Mouse (Mus musculus) kidney, adult 9 months (tissue): ENCODE measurements around the gene C8g.

Source experiments
- DNase-seq: peaks from one replicate; pipeline ENCODE4 v3.0.0; 2022

Gene C8g

DNA sequence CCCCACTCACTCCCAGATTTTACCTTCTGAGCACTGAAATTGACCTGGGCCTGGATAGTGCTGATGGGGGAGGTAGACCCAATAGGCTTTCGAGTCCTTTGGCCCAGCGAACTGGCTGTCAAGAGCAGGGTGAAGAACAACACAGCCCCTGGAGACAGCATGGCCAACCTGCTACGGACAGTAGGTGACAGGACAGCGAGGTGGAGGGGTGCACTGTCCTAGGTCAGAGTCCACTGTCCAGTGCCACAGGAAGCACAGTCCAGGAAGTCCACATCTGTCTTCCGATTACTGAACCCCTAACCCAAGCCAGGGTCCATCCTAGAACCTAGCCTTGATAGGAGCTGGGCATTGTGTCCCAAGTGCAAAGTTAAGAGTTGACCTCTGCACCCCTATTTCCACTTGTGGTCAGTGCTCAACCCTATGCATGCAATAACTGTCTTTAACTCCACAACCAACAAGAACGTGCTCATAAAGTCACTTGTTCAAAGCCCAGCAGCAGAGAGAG is 1.4 kb downstream of the C8g start:
- DNase-seq = no peak

DNA sequence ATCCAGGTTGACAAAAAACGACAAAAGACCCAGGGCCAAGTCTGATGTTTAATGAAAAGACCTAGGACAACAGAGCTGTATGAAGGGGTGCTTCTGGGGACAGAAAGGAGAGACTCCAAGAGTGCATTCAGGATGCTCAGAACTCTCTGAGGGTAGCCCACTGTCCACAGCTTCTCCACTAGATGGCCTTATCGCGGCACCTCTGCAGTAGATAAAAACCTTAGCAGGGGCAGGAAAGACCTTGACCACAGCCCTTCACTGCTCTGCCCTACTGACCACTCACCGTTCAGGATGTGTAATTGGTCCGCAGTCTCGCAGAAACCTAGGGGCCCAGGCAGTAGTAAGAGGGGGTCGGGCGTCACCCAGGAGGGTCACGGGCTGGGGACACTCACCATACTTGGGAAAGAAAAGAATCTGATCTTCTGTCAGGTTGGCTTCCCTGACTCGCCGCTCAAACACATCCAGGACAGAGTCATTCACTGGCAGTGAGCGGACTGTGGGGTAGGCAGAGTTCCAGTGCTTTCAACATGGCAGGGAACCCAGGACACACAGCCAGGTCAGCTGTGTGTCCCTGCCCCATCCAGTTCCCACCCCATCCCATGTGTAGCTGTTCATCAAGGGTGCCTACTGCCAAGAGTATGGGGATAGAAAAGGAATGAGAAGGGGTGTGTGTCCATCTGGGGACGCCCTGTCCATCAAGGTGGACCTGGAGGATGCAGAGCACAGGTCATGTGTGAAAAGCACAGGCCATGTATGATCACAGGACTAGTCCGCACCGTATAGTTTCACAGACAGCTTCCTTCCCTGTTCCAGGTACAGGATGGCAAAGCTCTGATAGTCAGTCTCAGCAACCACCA is 2.7 kb downstream of the C8g start:
- DNase-seq = no peak

DNA sequence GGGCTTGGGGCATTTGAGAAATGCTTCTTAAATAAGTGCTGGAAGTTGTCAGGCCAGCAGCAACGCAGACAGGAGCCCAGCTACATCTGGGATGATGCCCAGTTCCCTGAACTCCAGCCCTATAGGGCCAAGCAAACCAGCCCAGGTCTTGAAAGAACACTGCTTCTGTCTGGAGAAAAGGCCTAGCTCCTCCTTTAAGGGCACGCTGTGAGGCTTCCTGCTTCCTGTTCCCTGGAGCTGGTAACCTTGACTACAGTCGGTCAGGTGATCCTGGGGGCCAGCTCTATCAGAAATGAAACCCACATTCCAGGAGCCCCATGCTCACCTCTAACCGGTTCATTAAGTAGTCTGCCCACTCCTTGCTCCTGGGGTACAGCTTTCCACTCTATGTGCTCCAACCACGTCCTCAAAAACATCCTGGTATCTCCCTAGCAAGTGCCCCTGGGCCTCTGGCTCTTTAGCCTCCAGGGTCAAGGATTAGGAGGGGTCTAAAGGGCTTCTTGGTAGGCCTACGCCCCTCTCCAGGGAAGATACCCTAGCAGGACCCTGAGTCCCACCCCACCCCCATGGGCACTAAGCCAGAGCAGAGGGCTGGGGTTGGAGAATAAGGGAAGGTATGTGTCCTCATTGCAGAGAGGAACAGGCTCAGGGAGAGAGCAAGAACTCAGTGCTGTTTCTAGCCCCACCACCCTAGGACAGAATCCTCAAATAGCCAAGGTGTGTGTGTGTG is 3.5 kb downstream of the C8g start:
- DNase-seq = peak; percentile 27

DNA sequence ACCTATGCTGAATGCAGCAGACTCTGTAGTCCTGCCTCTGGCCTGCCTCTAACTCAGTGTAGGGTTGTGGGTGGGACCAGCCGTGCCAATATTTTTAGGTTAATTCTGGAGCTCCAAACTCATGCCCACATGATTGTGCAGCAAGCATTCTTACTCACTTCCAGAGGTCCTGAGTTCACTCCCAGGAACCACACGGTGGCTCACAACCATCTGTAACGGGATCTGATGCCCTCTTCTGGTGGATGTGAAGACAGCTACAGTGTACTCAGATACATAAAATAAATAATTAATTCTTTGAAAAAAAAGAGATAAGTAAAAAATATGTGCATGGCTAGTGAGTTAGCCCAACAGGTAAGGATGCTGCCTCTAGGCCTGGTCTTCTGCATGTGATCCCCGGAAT is 5.1 kb downstream of the C8g start:
- peak; percentile 58 for DNase-seq

DNA sequence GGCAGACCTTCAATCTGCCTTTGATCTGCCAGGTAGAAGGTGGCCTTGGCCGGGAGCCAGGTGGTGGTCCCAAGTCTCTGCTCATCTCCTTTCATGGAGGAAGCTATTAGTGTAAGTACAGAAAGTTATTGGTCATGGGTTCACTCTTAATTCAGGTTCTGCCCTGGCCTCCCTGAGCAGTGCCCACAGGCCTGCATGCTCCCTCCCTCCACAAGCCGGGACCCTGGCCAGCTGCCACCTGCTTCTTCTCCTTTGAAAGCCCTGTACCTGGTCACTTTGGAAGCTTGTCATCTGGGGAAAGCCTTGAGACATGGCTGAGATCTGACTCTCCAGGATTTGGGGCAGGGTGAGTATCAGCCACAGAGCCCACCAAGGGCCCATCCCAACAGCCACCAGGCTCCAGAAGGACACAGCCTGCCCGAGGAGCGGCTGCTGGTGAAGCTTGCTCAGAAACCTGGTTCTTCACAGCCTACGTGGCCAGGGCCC is 8.0 kb downstream of the C8g start, which contains the start of gene Lcn12:
Lcn12 (minus strand) TSS at position 436 of the 486 bp plus-strand sequence.
- DNase-seq = no peak

DNA sequence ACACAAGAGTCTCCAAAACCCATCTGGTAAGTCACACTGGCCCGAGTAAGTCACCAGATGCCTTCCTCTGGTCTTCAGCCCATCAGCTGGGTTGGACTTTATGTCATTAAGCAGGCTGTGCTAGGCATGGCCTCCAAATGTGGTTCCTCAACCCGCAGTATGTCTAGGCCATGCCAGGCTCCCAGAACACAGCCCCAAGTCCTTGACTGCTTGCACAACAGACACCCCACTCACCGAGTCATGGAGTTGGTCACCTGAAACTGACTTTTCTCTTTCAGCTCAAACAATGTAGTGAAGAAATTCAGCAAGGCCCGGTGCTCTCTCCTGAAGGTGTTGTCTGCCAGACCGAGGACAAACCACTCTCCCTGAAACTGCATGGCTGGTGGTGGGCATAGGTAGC is 8.5 kb downstream of the C8g start:
- DNase-seq = no peak

DNA sequence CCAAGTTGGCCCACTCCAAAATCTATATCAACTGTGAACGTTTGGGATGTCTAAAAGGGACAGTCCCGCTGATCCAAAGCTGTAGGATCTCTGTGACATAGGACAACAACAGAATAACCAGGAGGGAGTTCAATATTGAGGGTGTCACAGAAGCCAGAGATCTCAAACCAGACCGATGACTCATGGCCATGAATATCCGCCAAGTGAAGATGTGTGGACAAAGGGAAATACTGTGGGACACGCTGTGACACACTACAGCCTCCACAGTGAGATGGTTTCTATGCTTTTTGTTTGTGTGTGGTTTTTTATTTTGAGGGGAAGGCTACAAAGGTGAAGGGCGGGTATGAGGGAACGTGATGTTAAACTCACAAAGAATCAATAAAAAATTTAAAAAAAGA is 12.8 kb downstream of the C8g start:
- DNase-seq = no peak

DNA sequence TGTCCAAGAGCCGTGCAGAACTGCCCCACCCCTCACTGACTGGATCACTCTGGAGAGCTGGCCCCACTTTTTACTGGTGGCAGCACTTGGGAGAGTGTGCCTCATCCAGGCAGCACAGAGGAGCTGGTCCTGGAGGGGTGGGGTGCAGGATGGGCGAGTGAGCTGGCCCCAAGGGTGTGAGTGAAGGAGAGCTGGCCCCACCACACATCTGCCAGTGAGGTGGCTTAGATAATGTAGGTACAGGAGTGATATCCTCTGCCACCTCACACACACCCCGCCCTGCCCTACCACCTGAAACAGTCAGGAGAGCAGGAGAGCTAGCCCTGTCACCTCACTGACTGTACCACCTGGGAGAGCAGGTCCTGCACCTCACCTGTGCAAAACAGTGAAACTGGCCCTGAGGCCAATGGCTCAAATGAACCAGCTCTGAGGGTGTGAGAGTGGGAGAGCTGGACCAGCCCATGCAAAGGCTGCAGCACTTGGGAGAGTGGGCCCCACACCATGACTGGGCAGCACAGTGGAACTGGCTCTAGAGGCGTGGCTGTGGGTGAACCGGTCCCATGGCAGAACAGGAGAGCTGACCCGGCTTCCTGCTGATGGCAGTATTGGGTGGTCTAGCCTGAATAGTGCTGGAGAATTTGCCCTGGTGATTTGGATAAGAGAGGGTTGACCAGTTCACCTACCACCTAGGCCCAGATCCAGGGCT is 13.4 kb downstream of the C8g start:
- DNase-seq = no peak

DNA sequence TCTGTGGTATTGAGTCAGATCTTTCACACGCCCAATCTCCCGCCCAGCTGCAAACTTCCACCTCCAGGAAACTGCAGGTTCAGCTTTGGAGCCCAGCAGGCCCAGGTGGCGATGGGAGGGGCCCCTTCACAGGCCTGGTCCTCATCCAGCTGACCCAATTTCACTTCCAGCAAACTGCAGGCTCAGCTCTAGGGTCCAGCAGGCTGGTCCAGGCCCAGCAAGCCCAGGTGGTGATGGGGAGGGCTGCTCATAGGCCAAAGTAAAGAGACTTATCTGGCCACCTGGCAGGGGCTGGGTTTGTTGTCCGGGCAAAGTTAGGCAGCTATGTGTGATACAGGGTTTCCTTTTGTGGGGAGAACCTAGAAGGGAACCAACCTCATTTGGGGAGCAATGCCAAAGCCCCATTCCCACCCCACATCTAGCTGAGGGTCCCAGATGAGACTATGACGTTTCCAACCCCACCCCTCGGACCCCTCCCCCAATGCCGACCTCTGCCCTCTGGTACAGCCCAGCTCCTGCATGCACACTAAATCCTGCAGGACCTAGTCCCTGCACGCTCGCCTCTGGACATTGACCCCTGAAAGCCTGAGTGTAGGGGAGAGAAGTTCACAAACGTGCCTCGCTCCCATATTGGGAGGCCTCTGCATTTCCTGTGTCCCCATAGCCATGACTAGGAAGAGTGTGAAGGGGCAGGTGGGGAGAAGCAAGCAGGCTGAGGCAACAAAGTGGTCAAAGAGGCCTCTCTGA is 16.4 kb downstream of the C8g start:
- DNase-seq = peak; percentile 74

DNA sequence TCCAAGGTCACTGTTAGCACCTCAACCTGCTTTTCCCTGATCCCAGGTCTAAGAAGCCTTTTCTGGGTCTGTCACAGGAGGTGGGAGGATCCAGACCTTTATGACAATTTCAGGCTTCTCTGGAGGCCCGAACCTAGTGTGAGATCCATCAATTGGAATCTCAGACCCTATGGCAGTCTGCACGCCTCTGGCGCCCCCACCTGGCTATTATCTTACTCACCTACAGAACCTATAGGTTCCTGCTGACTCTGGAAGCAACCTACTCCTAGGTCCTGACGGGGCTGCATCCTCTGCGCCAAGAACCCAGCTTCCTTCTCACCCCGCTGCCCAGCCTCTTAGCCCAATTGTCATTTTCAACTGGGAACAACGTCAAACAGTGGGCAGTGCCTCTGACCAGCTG is 18.6 kb downstream of the C8g start:
- peak; percentile 51 for DNase-seq

DNA sequence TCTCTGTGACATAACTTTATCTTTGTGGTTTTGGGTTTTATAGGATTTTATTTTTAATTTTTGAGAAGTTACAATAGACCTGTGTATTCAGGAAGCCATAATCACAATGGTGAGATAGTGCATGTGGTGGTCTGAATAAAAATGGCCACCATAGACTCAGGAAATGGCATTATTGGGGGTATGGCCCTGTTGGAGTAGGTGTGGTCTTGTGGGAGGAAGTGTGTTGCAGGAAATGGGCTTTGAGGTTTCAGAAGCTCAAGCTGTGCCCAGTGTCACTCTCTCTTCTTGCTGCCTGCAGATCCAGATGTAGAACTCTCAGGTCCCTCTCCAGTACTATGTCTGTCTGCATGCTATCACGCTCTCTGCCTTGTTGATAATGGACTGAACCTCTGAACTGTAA is 21.0 kb downstream of the C8g start:
- DNase-seq = no peak

DNA sequence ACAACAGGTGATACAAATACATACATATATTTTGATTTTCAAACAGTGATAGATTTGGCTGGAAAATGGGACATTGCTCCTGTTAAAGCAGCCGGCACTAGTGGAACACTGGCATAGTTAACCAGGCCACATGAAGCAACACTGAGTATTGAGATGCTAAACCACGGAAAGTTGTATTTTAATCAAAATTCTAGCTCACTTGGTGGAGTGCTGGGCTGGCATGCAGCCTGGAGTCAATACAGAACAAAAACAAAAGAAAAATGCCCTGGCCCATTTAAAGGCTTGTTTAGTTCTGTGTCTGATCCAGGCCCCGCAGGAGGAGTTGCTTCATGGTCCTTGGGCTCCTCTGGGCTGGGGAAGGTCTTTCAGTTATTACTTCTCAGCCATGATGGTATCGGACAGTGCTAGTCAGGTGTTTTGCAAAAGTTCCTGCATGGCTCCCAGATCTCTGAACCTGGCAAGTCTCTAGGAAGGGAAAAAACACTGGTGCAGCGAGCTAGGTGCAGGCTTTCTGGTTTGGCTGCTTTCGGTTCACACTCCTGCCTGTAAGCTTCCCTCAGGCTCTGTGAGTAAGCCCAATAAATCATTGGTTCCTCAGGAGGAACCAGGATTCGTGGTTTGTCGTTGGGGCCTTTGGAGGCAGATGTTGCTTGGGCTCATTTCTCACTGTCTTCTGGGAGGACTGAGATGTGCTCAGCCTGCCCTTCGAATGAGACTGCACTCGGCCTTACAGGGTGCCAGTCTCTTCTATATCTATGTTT is 21.8 kb downstream of the C8g start:
- no peak for DNase-seq

DNA sequence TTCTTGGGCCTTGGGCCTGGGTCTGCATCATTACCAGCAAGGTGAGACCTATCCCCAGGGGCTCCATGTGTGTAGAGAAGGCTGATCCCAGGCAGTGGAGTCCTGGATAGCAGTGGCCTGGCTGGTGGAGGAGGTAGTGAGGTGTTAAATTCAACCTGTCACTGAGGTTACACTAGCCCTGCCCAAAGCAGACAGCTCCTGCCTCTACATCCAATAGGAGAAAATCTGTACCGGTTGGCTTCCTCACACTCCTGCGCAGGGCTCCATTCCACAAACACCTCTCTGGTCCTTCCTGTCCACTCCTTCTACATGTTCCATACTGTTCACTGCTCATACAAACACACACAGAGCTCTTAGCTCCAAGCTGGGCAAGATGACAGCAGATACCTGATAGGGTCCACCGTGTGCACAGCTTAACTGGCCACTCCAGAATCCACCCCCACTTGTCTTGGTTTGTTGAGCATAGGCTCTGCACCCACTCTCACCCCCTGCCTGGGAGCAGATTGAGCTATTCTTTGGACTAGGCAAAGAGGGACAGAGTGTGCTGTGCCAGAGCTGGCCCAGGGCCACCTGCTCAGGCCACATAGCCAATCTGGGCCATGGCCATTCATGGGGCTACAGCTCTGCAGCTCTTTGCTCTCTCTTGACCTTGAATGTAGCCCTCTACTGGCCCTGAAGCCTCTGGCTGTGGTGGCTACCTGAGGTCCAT is 23.4 kb downstream of the C8g start:
- peak; percentile 72 for DNase-seq

DNA sequence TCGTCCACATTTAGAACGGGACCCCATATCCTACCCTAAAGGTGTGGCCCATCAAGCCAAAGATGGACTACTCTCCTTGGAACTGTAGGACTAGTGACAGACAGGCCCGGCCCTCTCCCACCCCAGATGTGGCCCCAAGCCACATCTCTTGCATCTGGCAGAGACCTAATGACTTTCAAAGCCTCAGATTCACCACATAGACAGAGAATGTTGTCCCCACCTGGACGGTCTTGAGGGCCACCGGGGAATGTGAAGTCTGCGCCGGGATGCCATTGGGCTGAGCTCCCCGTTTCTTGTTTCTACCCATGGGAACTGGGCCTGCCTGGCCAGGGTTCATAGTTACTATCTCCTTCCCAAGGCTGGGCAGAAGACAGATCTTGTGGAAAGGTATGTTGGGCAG is 24.0 kb downstream of the C8g start:
- DNase-seq = no peak

DNA sequence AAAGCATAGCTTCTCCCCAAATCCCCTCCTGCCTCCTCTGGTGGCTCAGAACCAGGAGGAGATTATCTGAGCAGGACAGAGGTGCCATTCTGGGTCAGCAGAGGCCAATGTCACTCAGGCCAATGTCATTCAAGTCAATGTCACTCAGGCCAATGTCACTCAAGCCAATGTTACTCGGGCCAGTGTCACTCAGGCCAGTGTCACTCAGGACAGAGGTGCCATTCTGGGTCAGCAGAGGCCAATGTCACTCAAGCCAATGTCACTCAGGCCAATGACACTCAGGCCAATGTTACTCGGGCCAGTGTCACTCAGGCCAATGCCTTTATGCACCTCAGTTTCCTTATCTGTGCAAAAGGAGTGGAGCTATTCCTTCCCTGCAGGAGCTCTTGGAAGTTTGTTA is 29.0 kb downstream of the C8g start:
- DNase-seq = no peak

DNA sequence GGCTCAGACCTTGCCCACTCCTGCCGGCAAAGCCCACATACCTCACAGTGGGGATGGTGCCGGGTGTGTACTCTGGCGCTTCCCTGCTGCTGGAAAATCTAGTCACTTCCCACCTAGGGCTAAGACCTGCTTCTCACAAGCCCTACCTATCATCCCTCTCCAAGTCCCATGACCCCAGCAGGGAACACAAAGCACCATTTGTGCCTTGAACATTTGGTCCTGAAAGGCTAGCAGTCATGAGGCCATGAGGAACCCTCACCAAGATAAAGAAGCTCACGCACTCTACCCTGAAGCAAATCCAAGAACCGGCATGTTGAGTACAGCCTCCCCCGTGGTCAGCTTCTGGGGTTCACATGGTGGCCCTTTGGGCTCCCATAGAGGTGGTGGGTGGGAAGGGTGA is 31.6 kb downstream of the C8g start, which contains the start of gene Ptgds:
Ptgds (minus strand) TSS at position 78 of the 400 bp plus-strand sequence.
- no peak for DNase-seq

DNA sequence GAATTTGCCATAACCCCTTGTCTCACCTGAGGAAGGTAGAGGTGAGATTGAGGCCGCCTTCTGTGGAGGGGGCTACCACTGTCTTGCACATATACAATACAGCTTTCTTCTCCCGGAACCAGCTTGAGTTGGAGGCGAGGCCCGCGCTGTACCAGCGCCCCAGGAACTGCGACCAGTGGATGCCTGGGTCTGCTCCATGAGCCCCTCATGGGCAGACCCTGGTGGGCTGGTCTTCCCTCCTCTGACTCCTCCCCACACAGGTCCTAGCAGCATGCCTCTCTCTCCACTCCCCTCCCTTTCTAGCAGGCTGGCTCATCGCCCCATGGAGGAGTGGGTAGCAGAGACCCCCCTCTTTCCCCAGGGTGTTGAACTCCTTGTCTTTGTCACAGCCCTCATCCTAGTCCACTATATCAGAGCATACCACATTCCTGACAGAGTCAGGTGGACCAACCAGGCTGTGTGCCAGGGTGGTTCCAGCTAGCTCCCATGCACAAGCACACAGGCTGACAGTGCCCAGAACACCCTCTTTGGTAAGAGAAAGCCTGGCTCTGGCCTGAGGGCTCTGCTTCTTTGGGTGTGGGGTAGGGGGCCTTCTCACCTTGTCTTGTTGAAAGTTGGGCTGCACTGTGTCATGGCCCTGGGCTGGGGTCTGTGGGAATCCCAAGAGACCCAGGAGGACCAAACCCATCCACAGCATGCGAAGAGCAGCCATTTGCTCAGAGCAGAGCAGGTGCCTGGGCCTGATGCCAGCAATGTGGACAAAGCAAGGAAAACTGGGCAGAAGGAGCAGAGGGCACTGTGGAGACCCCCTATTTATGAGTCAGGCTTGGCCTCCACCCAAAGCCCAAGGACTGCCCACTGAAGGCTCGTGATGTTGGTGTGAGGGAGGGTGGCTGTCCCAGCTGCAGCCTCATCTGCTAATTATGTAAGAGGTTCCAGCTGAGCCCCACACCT is 32.3 kb downstream of the C8g start:
- peak; percentile 50 for DNase-seq

DNA sequence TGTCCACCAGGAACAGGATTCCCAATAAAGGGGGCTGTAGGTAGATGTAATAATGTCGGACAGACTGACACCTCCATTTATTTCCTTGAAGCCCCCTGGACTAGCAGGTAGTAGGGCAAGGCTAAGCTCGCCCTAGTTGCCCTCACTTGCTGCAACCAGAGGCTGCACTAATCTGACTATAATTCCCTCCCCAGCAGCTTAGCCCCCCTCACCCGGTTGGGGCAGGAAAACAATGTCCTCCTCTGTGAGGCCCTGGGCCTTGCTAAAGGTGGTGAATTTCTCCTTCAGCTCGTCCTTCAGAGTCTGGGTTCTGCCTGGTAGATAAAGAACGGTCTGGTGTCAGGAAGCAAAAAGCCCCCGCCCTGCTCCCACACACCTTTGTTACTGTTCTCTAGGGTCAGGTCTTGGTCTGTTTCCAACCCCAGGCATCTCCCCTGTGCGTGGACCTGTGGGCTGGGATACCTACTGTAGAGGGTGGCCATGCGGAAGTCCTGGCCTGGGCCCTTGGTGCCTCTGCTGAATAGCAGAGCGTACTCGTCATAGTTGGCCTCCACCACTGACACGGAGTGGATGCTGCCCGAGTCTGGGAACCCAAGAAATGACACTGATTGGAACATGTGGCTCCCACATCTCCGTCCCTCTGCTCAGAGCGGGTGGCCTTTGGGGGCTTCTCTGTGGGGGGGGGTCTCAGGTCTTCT is 33.8 kb downstream of the C8g start:
- DNase-seq = no peak
